Mouse (Mus musculus) heart, adult 9 months (tissue): ENCODE measurements around the gene 4932438H23Rik.
A peak's percentile ranks its signal among the peaks of the same experiment; 100 is the strongest.
"Not testable (repeated sequence)": the region's sequence is repeated elsewhere in the genome, so short reads cannot be mapped to it uniquely, and the experiment has no call there.

Experiments used
- DNase-seq, 2 experiments: peaks; one replicate each; pipeline ENCODE4 v3.0.0; 2022; ENCODE audit warnings: low spot score in 2 of 2

4932438H23Rik gene

GRCm38 (mm10) chr16:91099444-91100065 lies 4.6 kb upstream of the 4932438H23Rik start:
- DNase-seq = no peak

- no peak for DNase-seq
Observed at GRCm38 (mm10) chr16:91097858-91098257, 2.9 kb upstream of the 4932438H23Rik start.

GRCm38 (mm10) chr16:91096984-91097506 lies 2.1 kb upstream of the 4932438H23Rik start:
- DNase-seq = no peak

- DNase-seq = no peak
Observed at GRCm38 (mm10) chr16:91096016-91096415, 1.1 kb upstream of the 4932438H23Rik start.

GRCm38 (mm10) chr16:91086642-91087306 lies 8.1 kb downstream of the 4932438H23Rik start:
- DNase-seq = no peak

GRCm38 (mm10) chr16:91085239-91085825 lies 9.6 kb downstream of the 4932438H23Rik start:
- no peak for DNase-seq

GRCm38 (mm10) chr16:91084307-91085238 lies 10.3 kb downstream of the 4932438H23Rik start:
- DNase-seq = peak in 1 of 2 experiments; percentile 44

- no peak for DNase-seq
Observed at GRCm38 (mm10) chr16:91083002-91083646, 11.8 kb downstream of the 4932438H23Rik start.

GRCm38 (mm10) chr16:91081508-91081907 lies 13.4 kb downstream of the 4932438H23Rik start:
- DNase-seq = peak; percentile 19 to 59

- no peak for DNase-seq
Observed at GRCm38 (mm10) chr16:91076180-91076579, 18.7 kb downstream of the 4932438H23Rik start.

GRCm38 (mm10) chr16:91075423-91075822 lies 19.5 kb downstream of the 4932438H23Rik start:
- not testable (repeated sequence) for DNase-seq

- DNase-seq = peak; percentile 84 to 88
Observed at GRCm38 (mm10) chr16:91073163-91073892, 21.6 kb downstream of the 4932438H23Rik start.

- DNase-seq = no peak
Observed at GRCm38 (mm10) chr16:91072256-91072655, 22.7 kb downstream of the 4932438H23Rik start.

GRCm38 (mm10) chr16:91068969-91069368 lies 26.0 kb downstream of the 4932438H23Rik start:
- DNase-seq = peak in 1 of 2 experiments; percentile 12

GRCm38 (mm10) chr16:91067122-91067521 lies 27.8 kb downstream of the 4932438H23Rik start:
- no peak for DNase-seq

GRCm38 (mm10) chr16:91064583-91065365 lies 30.1 kb downstream of the 4932438H23Rik start:
- DNase-seq = no peak

GRCm38 (mm10) chr16:91063786-91064185 lies 31.1 kb downstream of the 4932438H23Rik start:
- no peak for DNase-seq

GRCm38 (mm10) chr16:91061531-91062318 lies 33.2 kb downstream of the 4932438H23Rik start:
- no peak for DNase-seq

- no peak for DNase-seq
Observed at GRCm38 (mm10) chr16:91057741-91058140, 37.2 kb downstream of the 4932438H23Rik start.
